23 mouse cellular contexts compared by ENCODE assay signal in genomic region chr17:87866719-87867318, GRCm38 (mm10). TPM values are rescaled to one million over a fixed set of nuclear protein-coding genes. Genes with fewer than 3 reads are reported as not detected.
"Had no signal": no experiment of that assay in that cellular context is flagged by ENCODE, and none has a peak within 500 bp of the region (broad histone marks: within the 10 kb centered on the region; RNA-seq: fewer than 3 reads in every experiment).

No protein-coding gene starts in this region.

- DNase-seq: kidney, adult 2 months; kidney, postnatal 14 days; layer of hippocampus, adult 9-11 months; layer of hippocampus, postnatal 36 days; lung, adult 2 months; lung, postnatal 36 days; right cerebral cortex, postnatal 4 days; spleen, adult 18-20 months; thymus, adult 2 months; thymus, postnatal 25 days had no signal

- H3K4me2 ChIP-seq: intestine, embryonic 15.5 days; kidney, embryonic 15.5 days had no signal

- H3K4me3 ChIP-seq: intestine, embryonic 15.5 days; kidney, embryonic 15.5 days had no signal

- H3K4me1 ChIP-seq: intestine, embryonic 15.5 days; kidney, embryonic 15.5 days had no signal

- H3K9me3 ChIP-seq: intestine, embryonic 15.5 days; kidney, embryonic 15.5 days had no signal

- H3K9ac ChIP-seq: intestine, embryonic 15.5 days; kidney, embryonic 15.5 days; liver, embryonic 14.5 days had no signal

- ATAC-seq: hindbrain, postnatal 0 days; intestine, embryonic 15.5 days; lung, postnatal 0 days had no signal

- H3K36me3 ChIP-seq: intestine, embryonic 15.5 days; kidney, embryonic 15.5 days had no signal

- H3K27ac ChIP-seq: hindbrain, postnatal 0 days; intestine, embryonic 15.5 days; kidney, embryonic 15.5 days; liver, embryonic 14.5 days had no signal

- H3K27me3 ChIP-seq: intestine, embryonic 15.5 days; kidney, embryonic 15.5 days had no signal

RNA-seq across cellular contexts. Expression of gene Rpl36-ps4, which starts 54.0 kb away (rescaled TPM):
- total RNA-seq: hindbrain, postnatal 0 days; layer of hippocampus, adult 18-20 months; layer of hippocampus, postnatal 36 days; left cerebral cortex, postnatal 36 days; megakaryocyte progenitor cell, adult 5-6 weeks had no signal
- polyA plus RNA-seq: hindbrain, postnatal 0 days; intestine, embryonic 15.5 days; kidney, adult 2 months; kidney, embryonic 15.5 days; limb, embryonic 14.5 days; liver, embryonic 14.5 days; lung, adult 2 months; lung, postnatal 0 days; midbrain, embryonic 14.5 days; neural tube, embryonic 14.5 days; stomach, embryonic 14.5 days; testis, adult 2 months; thymus, adult 2 months had no signal
